Mouse (Mus musculus) ES-E14 (cell line): ENCODE results near the gene Ttc4.

Experiments
- CHD2 ChIP-seq: IDR thresholded peaks from 2 replicates; pipeline ENCODE4 v1.6.1; 2014; ENCODE audit warnings: mild to moderate bottlenecking, low read depth, low read length, inconsistent platforms
- ZC3H11A ChIP-seq: IDR thresholded peaks from 2 replicates; pipeline ENCODE4 v1.6.1; 2012; ENCODE audit warnings: low read depth, mild to moderate bottlenecking, inconsistent platforms, low read length, borderline replicate concordance

DNA sequence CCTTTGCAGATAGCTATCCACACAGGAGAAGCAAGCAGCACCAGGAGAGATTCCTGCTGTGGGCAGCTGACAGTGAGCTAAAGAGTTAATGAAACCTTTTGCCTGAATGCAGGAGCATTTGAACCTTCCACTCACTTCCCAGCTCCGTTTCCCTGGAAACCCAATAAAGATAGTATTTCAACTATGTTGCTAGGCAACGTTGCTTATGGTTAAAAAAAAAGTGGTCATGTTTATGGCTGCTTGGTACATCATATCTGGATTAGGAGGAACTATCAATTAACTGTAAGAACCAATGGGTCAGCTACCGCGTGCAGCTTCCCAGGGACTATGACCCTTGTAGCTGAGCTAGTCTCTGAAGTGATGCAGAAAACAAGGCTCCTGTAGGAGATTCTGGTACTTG, 22.1 kb upstream of the Ttc4 start:
- TF ChIP-seq CHD2 (no peak), ZC3H11A (no peak)
